Mouse (Mus musculus): Measurements from ENCODE around the gene Pde4b. TPM values are rescaled to one million over a fixed set of nuclear protein-coding genes. Genes with fewer than 3 reads are reported as not detected.

The Pde4b gene
- polyA plus RNA-seq, 1 experiment = 14.3 TPM

- H3K4me1 ChIP-seq (ENCODE audit: control insufficient read depth, insufficient read depth, insufficient read length) = no peaks in the 10 kb centered on the region
- H3K27me3 ChIP-seq (ENCODE audit: control insufficient read depth, insufficient read depth, low read length) = no peaks in the 10 kb centered on the region
- no peak for DNase-seq (ENCODE audit: low read depth in 1 of 2, low spot score in 2 of 2)
- H3K4me3 ChIP-seq (ENCODE audit: extremely low read depth, insufficient read depth, insufficient read length) = no peak overlapping the region
- TF ChIP-seq CTCF (IDR thresholded peaks at IDR 0.05; ENCODE audit: extremely low read depth, insufficient read depth, insufficient read length, insufficient replicate concordance) = no peak
- no peak for TF ChIP-seq POLR2A (IDR thresholded peaks at IDR 0.05; ENCODE audit: low read depth, low read length)
- no peak overlapping the region for H3K27ac ChIP-seq (ENCODE audit: insufficient read depth, low read length)
- H3K36me3 ChIP-seq (ENCODE audit: control insufficient read depth, insufficient read depth, low read length) = no peaks in the 10 kb centered on the region
- WGBS = 84% methylated on average over 4 of the region's 4 CpGs
Measured at GRCm38 (mm10) chr4:102413794-102414193, 326.5 kb downstream of the Pde4b start.

GRCm38 (mm10) chr4:102414610-102415009 is 327.3 kb downstream of the Pde4b start:
- no peaks in the 10 kb centered on the region for H3K27me3 ChIP-seq (ENCODE audit: control insufficient read depth, insufficient read depth, low read length)
- TF ChIP-seq POLR2A (IDR thresholded peaks at IDR 0.05; ENCODE audit: low read depth, low read length) = no peak
- TF ChIP-seq CTCF (IDR thresholded peaks at IDR 0.05; ENCODE audit: extremely low read depth, insufficient read depth, insufficient read length, insufficient replicate concordance) = no peak
- H3K4me3 ChIP-seq (ENCODE audit: extremely low read depth, insufficient read depth, insufficient read length) = no peak overlapping the region
- no peaks in the 10 kb centered on the region for H3K4me1 ChIP-seq (ENCODE audit: control insufficient read depth, insufficient read depth, insufficient read length)
- DNase-seq (ENCODE audit: low read depth in 1 of 2, low spot score in 2 of 2) = no peak
- WGBS = 80% methylated on average over 4 of the region's 4 CpGs
- no peaks in the 10 kb centered on the region for H3K36me3 ChIP-seq (ENCODE audit: control insufficient read depth, insufficient read depth, low read length)
- H3K27ac ChIP-seq (ENCODE audit: insufficient read depth, low read length) = no peak overlapping the region

GRCm38 (mm10) chr4:102420794-102421397 is 333.6 kb downstream of the Pde4b start:
- H3K27ac ChIP-seq (ENCODE audit: insufficient read depth, low read length) = no peak overlapping the region
- H3K27me3 ChIP-seq (ENCODE audit: control insufficient read depth, insufficient read depth, low read length) = no peaks in the 10 kb centered on the region; the same call in 1 of the 2 replicates
- H3K4me1 ChIP-seq (ENCODE audit: control insufficient read depth, insufficient read depth, insufficient read length) = no peaks in the 10 kb centered on the region
- no peaks in the 10 kb centered on the region for H3K36me3 ChIP-seq (ENCODE audit: control insufficient read depth, insufficient read depth, low read length)
- no peak overlapping the region for H3K4me3 ChIP-seq (ENCODE audit: extremely low read depth, insufficient read depth, insufficient read length)
- TF ChIP-seq CTCF (IDR thresholded peaks at IDR 0.05; ENCODE audit: extremely low read depth, insufficient read depth, insufficient read length, insufficient replicate concordance) = no peak
- TF ChIP-seq POLR2A (IDR thresholded peaks at IDR 0.05; ENCODE audit: low read depth, low read length) = no peak
- DNase-seq (ENCODE audit: low read depth in 1 of 2, low spot score in 2 of 2) = no peak
- WGBS = 80% methylated on average over 11 of the region's 11 CpGs

GRCm38 (mm10) chr4:102421398-102421859 is 334.1 kb downstream of the Pde4b start:
- no peak overlapping the region for H3K4me3 ChIP-seq (ENCODE audit: extremely low read depth, insufficient read depth, insufficient read length)
- no peaks in the 10 kb centered on the region for H3K36me3 ChIP-seq (ENCODE audit: control insufficient read depth, insufficient read depth, low read length)
- TF ChIP-seq CTCF (IDR thresholded peaks at IDR 0.05; ENCODE audit: extremely low read depth, insufficient read depth, insufficient read length, insufficient replicate concordance) (no peak), POLR2A (IDR thresholded peaks at IDR 0.05; ENCODE audit: low read depth, low read length) (no peak)
- no peaks in the 10 kb centered on the region for H3K4me1 ChIP-seq (ENCODE audit: control insufficient read depth, insufficient read depth, insufficient read length)
- no peaks in the 10 kb centered on the region; the same call in 1 of the 2 replicates for H3K27me3 ChIP-seq (ENCODE audit: control insufficient read depth, insufficient read depth, low read length)
- WGBS = 84% methylated on average over 18 of the region's 18 CpGs
- no peak for DNase-seq (ENCODE audit: low read depth in 1 of 2, low spot score in 2 of 2)
- no peak overlapping the region for H3K27ac ChIP-seq (ENCODE audit: insufficient read depth, low read length)

- 89% methylated on average over 3 of the region's 3 CpGs for WGBS
- Histone ChIP-seq H3K36me3 (ENCODE audit: control insufficient read depth, insufficient read depth, low read length) (no peaks in the 10 kb centered on the region), H3K27ac (ENCODE audit: insufficient read depth, low read length) (no peak overlapping the region), H3K27me3 (ENCODE audit: control insufficient read depth, insufficient read depth, low read length) (no peaks in the 10 kb centered on the region; the same call in 1 of the 2 replicates), H3K4me3 (ENCODE audit: extremely low read depth, insufficient read depth, insufficient read length) (no peak overlapping the region), H3K4me1 (ENCODE audit: control insufficient read depth, insufficient read depth, insufficient read length) (no peaks in the 10 kb centered on the region)
- TF ChIP-seq CTCF (IDR thresholded peaks at IDR 0.05; ENCODE audit: extremely low read depth, insufficient read depth, insufficient read length, insufficient replicate concordance) (no peak), POLR2A (IDR thresholded peaks at IDR 0.05; ENCODE audit: low read depth, low read length) (no peak)
- no peak for DNase-seq (ENCODE audit: low read depth in 1 of 2, low spot score in 2 of 2)
Measured at GRCm38 (mm10) chr4:102424104-102424503, 336.8 kb downstream of the Pde4b start.

GRCm38 (mm10) chr4:102425422-102425821 is 338.1 kb downstream of the Pde4b start:
- no peak for DNase-seq (ENCODE audit: low read depth in 1 of 2, low spot score in 2 of 2)
- no peak overlapping the region for H3K27ac ChIP-seq (ENCODE audit: insufficient read depth, low read length)
- TF ChIP-seq POLR2A (IDR thresholded peaks at IDR 0.05; ENCODE audit: low read depth, low read length) (no peak), CTCF (IDR thresholded peaks at IDR 0.05; ENCODE audit: extremely low read depth, insufficient read depth, insufficient read length, insufficient replicate concordance) (no peak)
- H3K4me1 ChIP-seq (ENCODE audit: control insufficient read depth, insufficient read depth, insufficient read length) = no peaks in the 10 kb centered on the region
- WGBS = 77% methylated on average over 3 of the region's 3 CpGs
- H3K27me3 ChIP-seq (ENCODE audit: control insufficient read depth, insufficient read depth, low read length) = no peaks in the 10 kb centered on the region; the same call in 1 of the 2 replicates
- H3K4me3 ChIP-seq (ENCODE audit: extremely low read depth, insufficient read depth, insufficient read length) = no peak overlapping the region
- H3K36me3 ChIP-seq (ENCODE audit: control insufficient read depth, insufficient read depth, low read length) = no peaks in the 10 kb centered on the region

- Histone ChIP-seq H3K27ac (ENCODE audit: insufficient read depth, low read length) (no peak overlapping the region), H3K4me1 (ENCODE audit: control insufficient read depth, insufficient read depth, insufficient read length) (no peaks in the 10 kb centered on the region), H3K27me3 (ENCODE audit: control insufficient read depth, insufficient read depth, low read length) (no peaks in the 10 kb centered on the region; the same call in 1 of the 2 replicates), H3K36me3 (ENCODE audit: control insufficient read depth, insufficient read depth, low read length) (no peaks in the 10 kb centered on the region), H3K4me3 (ENCODE audit: extremely low read depth, insufficient read depth, insufficient read length) (no peak overlapping the region)
- TF ChIP-seq CTCF (IDR thresholded peaks at IDR 0.05; ENCODE audit: extremely low read depth, insufficient read depth, insufficient read length, insufficient replicate concordance) (no peak), POLR2A (IDR thresholded peaks at IDR 0.05; ENCODE audit: low read depth, low read length) (no peak)
- WGBS = 23% methylated on average over 4 of the region's 4 CpGs
- DNase-seq (ENCODE audit: low read depth in 1 of 2, low spot score in 2 of 2) = no peak
Measured at GRCm38 (mm10) chr4:102429730-102430341, 342.5 kb downstream of the Pde4b start.

Measured in spleen, adult 2 months (tissue).